Mouse (Mus musculus) heart, postnatal 0 days (tissue): ENCODE data around the gene Mcoln3.

ENCODE experiments used
- CTCF ChIP-seq: IDR thresholded peaks from 2 replicates; pipeline ENCODE4 v1.5.1; 2016; ENCODE audit warnings: antibody characterized with exemption, control low read depth, low read depth
- EP300 ChIP-seq: IDR thresholded peaks from 2 replicates; pipeline ENCODE4 v1.6.1; 2016; ENCODE audit warnings: antibody characterized with exemption, low read depth

DNA sequence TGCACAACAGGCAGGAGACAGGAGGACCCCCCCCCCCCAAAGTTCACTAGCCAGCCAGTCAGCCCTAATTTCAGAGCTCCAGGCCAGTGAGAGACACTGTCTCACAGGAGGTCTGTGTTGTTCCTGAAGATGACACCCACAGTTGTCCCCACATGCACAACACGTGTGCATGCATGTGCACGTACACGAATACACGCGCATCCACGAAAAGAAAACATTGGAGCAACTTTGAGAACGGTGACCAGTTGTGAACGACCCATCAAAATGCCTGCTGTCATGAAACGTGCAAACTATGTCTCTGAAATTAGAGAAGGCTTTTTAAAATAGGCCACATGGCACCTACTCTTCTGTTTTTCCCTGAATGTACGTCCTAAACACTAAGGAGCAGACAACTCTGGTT lies 34.1 kb downstream of the Mcoln3 start:
- no peak for TF ChIP-seq CTCF
- TF ChIP-seq EP300, result no peak
